Mouse (Mus musculus) central nervous system, embryonic 14 days (tissue): ENCODE results near the gene Apmap. TPM values are rescaled to one million over a fixed set of nuclear protein-coding genes. Genes with fewer than 3 reads are reported as not detected.

Source experiments
- polyA plus RNA-seq: library from polyadenylated mRNA; depleted of rRNA; stranded (reverse); fragments of >200 nt; gene quantifications from 2 replicates; pipeline ENCODE4 v1.2.3, GENCODE M21; 2012; rRNA removed

The Apmap gene
- polyA plus RNA-seq: 53.4 and 56.0 TPM in 2 replicates

DNA sequence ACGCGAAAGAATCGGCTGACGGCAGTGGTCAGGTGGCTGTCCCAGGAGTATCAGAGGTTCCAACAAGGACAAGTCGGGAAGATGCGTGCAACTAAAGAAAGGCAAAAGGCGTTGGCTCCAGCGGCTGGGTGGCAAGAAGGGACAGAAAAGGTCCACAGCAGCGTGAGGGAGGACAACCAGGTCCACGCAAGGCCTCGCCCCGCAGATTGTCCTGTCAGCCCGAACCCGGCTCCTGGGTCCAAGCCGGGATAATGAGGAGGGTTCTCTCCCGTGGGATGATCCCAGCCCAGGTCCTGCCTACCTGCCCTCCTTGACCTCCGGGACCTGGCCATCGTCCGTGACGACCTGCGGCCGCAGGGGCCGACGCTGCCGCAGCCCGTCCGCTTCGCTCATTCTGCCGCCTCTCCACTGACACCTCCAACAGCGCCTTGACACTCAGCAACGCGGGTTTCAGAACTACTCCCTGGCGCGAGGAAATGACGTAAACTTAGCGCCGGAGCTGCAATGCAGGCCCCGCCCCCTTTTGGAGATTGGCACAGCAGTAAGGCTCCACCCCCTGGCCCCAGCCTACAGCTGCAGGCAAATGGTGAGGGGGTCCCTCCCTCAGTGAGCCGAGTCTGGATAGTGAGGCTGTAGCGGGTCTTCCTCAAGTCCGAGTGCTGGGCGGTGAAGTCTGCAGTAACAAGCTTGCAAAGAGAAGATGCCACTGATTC is at the start of gene Apmap:
TSS of gene Apmap (minus strand) at position 481 of the 713 bp plus-strand sequence.

DNA sequence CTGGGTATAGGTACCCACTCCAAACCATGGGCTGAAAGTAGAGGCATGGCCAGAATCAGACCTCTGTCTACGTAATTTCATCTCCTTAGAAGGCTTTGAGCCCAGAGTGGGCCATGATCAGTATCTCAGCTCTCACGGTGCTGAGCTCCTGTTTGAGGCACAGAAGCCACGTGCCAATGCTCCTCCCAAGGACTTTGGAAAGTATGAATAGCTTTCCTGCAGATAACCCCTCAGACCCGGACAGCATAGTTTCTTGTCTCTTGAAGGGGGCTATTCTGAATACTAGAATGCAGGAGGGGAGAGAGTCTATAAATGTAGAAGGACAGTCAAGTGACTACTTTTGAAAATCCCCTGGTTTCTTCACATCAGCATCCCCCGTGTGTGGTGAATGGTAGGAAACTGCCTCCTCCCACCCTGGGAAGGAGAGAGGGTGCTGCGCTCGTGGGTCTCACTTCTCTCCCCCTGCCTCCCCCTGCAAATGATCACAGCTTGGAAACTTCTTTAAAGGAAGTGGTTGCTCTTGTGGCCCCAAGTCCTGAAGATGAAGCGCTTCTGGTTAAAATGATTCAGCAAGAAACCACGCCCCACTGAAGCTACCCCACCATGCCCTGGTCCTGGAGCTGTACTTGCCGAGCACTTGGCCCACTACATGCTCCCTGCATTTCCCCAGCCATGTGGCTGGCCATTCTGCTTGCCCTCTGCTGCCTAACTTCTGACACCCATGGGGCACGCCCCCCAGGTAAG is 38.3 kb downstream of the Apmap start, which contains the start of gene Cst7:
TSS of gene Cst7 (plus strand) at position 569 of the 744 bp plus-strand sequence.

Other genes with a start within 250 kb of the Apmap start
- 3.6 and 5.8 TPM in 2 replicates for gene 3300002I08Rik, start 245.8 kb downstream of the Apmap start, polyA plus RNA-seq
- gene Zfp442, start 157.1 kb downstream of the Apmap start, polyA plus RNA-seq: 1.4 and 1.5 TPM in 2 replicates
- 0.01 and 0.03 TPM in 2 replicates for gene Zfp345, start 123.5 kb downstream of the Apmap start, polyA plus RNA-seq
- gene Cst7, start 38.2 kb downstream of the Apmap start, polyA plus RNA-seq: 0.12 and 0.21 TPM in 2 replicates
- gene Acss1, start 59.9 kb upstream of the Apmap start, polyA plus RNA-seq: 18.6 and 25.1 TPM in 2 replicates
- 0.05 and 0.10 TPM in 2 replicates for gene Vsx1, start 80.8 kb upstream of the Apmap start, polyA plus RNA-seq
- gene Entpd6, start 140.5 kb upstream of the Apmap start, polyA plus RNA-seq: 44.4 and 48.1 TPM in 2 replicates
- gene Pygb, start 178.2 kb upstream of the Apmap start, polyA plus RNA-seq: 63.7 and 69.0 TPM in 2 replicates